Mouse (Mus musculus) hindbrain, embryonic 16.5 days (tissue): Measurements from ENCODE around the gene Gm609. TPM values are rescaled to one million over a fixed set of nuclear protein-coding genes. Genes with fewer than 3 reads are reported as not detected.

Experiments
- ATAC-seq: fragments of 200-750 bp; cut with Nextera tagmentation; 2 replicates; pipeline ENCODE4 v1.8.0; 2017; ENCODE audit warnings: moderate TSS enrichment, moderate library complexity
- H3K27ac ChIP-seq: fragments of 300-500 bp; sonication (generic); 2 replicates; pipeline ENCODE4 v1.5.1; 2014; ENCODE audit warnings: low read depth, mild to moderate bottlenecking, control low read depth, low read length, moderate library complexity
- H3K27me3 ChIP-seq: fragments of 300-500 bp; sonication (generic); replicated peaks from 2 replicates; pipeline ENCODE4 v1.6.1; 2014; ENCODE audit warnings: low read length; ENCODE audit not compliant: control insufficient read depth, insufficient read depth
- H3K36me3 ChIP-seq: fragments of 300-500 bp; sonication (generic); 2 replicates; pipeline ENCODE4 v1.6.1; 2014; ENCODE audit warnings: mild to moderate bottlenecking, low read length, moderate library complexity, mixed read lengths; ENCODE audit not compliant: control insufficient read depth, insufficient read depth
- H3K4me1 ChIP-seq: fragments of 300-500 bp; sonication (generic); 2 replicates; pipeline ENCODE4 v1.6.1; 2014; ENCODE audit warnings: low read depth, low read length; ENCODE audit not compliant: control insufficient read depth, insufficient read depth
- H3K4me2 ChIP-seq: fragments of 300-500 bp; sonication (generic); 2 replicates; pipeline ENCODE4 v1.6.1; 2014; ENCODE audit warnings: mild to moderate bottlenecking, low read length, control low read depth, moderate library complexity
- H3K4me3 ChIP-seq: fragments of 300-500 bp; sonication (generic); 2 replicates; pipeline ENCODE4 v1.5.1; 2014; ENCODE audit warnings: mild to moderate bottlenecking, low read length, control low read depth, moderate library complexity
- H3K9ac ChIP-seq: fragments of 300-500 bp; sonication (generic); 2 replicates; pipeline ENCODE4 v1.6.1; 2014; ENCODE audit warnings: low read depth, mild to moderate bottlenecking, control low read depth, low read length, moderate library complexity
- H3K9me3 ChIP-seq: fragments of 300-500 bp; sonication (generic); 2 replicates; pipeline ENCODE4 v1.6.1; 2014; ENCODE audit warnings: mild to moderate bottlenecking, low read length, moderate library complexity; ENCODE audit not compliant: control insufficient read depth
- WGBS: fragments of 180-500 bp; shearing (Covaris S2); extraction: QIAGEN DNeasy Blood & Tissue Kit; methylation state at CpG from one replicate; pipeline ENCODE4 v1.1.7; 2014; 5-methylcytosine and 5-hydroxymethylcytosine counted together
- polyA plus RNA-seq: library from polyadenylated mRNA; unstranded; fragments of >200 nt; fragmentation: Nextera tagmentation; extraction: Ambion mirVana; gene quantifications from 2 replicates; pipeline ENCODE4 v1.2.1, GENCODE M21; 2015

Gm609 gene
- polyA plus RNA-seq, 1 experiment from 2014 or later, result not detected

DNA sequence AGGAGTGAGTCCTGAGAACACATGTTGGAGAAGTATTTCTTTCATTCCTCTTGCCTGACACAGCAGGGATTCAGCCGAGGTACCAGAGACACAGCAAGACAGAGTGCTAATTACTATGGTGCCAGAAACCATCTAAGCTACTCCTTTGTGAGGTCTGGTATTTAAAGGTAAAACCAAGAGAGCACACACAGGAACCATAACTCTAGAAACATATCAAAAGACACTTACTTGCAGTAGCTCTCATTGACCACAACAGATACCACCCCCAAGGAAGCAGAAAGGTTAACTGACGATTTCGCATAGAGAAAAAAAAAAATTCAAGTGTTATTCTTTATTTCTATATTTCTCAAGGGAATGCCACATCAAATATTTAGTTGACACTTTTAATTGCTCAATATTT, 111.0 kb downstream of the Gm609 start:
- Histone ChIP-seq H3K27ac (no peak overlapping the region), H3K4me1 (no peaks in the 10 kb centered on the region), H3K4me2 (no peak overlapping the region), H3K36me3 (peaks cover 19% of the 10 kb centered on the region), H3K27me3 (no peaks in the 10 kb centered on the region), H3K4me3 (no peak overlapping the region), H3K9ac (no peak overlapping the region), H3K9me3 (no peaks in the 10 kb centered on the region)
- no peak for ATAC-seq
- 89% methylated on average over 3 of the region's 3 CpGs for WGBS

DNA sequence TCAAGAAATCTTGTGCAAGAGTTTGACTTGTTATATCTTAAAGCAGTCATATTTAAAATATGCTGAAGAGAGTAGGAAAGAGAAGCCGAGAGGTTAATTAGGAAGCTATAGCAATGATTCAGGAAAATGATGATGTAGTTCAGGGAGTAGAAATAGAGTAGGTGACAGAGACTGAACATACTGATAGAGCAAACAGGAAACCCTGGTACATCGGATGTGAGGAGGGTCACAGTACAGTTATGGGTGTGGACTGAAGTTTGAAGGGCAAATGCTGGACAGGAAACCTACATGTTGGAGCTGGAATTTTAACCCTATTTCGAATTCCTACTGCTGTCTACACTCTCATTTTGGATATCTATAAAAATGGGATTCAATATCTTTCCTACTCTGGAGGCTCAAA, 113.8 kb downstream of the Gm609 start:
- no peaks in the 10 kb centered on the region for H3K4me1 ChIP-seq
- H3K4me3 ChIP-seq, result no peak overlapping the region
- ATAC-seq, result no peak
- H3K9ac ChIP-seq, result no peak overlapping the region
- no peak overlapping the region for H3K27ac ChIP-seq
- H3K36me3 ChIP-seq, result peaks cover 19% of the 10 kb centered on the region
- H3K9me3 ChIP-seq, result no peaks in the 10 kb centered on the region
- whole genome bisulfite sequencing, result 83% methylated on average over 3 of the region's 3 CpGs
- H3K27me3 ChIP-seq, result no peaks in the 10 kb centered on the region
- H3K4me2 ChIP-seq, result no peak overlapping the region

DNA sequence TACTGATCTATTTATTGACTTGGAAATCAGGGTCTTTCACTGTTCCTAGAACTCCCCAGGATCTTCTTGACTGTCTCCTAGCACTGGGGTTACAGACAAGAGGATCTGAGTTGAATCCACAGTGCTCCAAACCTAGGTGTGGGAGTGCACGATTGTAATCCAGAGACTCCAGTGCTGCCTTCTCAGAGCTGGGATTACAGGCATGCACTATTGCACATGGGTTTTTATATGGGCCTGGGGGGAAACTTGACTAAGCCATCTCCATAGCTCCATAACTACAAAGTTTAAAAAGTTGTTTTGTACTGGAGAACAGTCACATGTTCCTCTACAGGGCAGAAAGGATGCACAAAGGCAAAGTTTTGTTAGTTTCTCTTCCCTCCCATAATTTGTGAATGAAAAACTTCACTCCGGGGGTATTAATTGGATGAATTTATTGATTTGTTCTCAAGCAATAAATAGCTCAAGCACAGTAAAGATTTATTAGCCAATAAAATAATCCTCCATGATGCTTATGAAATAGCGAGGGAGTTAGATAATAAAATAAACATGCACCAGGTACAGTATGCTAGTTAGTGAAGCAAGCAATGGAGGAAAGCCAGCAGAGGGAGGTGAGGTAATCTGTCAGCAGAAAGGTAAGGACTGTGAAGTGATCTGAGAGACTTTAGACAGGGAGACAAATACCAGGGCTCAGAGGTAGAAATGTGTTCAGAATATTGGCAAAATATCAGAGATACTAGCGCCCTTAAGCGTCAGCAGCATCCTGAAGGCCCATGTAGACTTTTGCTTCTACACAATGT, 114.4 kb downstream of the Gm609 start:
- no peak for ATAC-seq
- H3K27ac ChIP-seq, result no peak overlapping the region
- no peaks in the 10 kb centered on the region for H3K4me1 ChIP-seq
- H3K4me3 ChIP-seq, result no peak overlapping the region
- H3K36me3 ChIP-seq, result peaks cover 19% of the 10 kb centered on the region
- H3K9me3 ChIP-seq, result no peaks in the 10 kb centered on the region
- no peaks in the 10 kb centered on the region for H3K27me3 ChIP-seq
- H3K4me2 ChIP-seq, result no peak overlapping the region
- H3K9ac ChIP-seq, result no peak overlapping the region
- WGBS, result 97% methylated on average over 5 of the region's 5 CpGs

DNA sequence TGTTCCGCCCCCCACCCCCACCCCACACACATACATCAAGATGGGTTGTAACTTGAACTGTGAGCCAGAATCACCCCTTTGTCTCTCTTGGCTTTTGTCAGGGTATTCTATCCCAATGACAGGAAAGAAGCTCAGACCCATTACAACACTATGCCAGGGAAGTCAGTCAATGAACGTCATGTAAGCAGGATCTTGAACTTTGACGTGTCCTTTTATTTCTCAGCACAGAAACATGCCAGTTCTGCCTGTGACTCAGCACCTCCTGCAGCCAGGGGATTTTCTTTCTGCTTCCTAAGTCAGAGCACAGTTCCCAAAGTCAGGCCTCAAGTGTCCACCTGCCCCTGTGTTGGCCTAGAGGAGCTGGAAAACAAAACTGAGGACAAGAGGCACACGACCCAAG, 115.4 kb downstream of the Gm609 start:
- 80% methylated on average over 4 of the region's 4 CpGs for WGBS
- no peak overlapping the region for H3K27ac ChIP-seq
- no peaks in the 10 kb centered on the region for H3K27me3 ChIP-seq
- no peaks in the 10 kb centered on the region for H3K4me1 ChIP-seq
- H3K9me3 ChIP-seq, result no peaks in the 10 kb centered on the region
- ATAC-seq, result no peak
- no peak overlapping the region for H3K4me2 ChIP-seq
- H3K36me3 ChIP-seq, result peaks cover 11% of the 10 kb centered on the region
- H3K4me3 ChIP-seq, result no peak overlapping the region
- H3K9ac ChIP-seq, result no peak overlapping the region

DNA sequence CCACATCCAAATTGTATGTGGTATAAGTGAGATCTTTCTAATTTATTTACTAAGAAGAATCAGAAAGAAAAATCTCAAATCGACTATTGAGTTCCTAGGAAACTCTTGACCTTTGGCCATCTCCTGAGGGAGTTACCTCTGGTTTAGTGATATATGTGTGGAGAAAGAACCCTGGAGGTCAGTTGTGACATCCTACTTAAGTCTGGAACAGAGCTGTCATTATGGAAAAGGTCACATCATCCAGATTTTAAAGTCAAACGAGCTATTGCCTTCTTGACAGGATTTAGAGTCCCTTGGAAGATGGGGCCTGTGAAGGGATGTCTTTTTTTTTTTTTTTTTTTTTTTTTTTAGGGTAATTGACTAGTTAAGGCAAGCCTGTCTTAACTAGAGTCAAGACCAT, 116.0 kb downstream of the Gm609 start:
- Histone ChIP-seq H3K36me3 (peaks cover 11% of the 10 kb centered on the region), H3K27me3 (no peaks in the 10 kb centered on the region), H3K4me1 (no peaks in the 10 kb centered on the region), H3K4me2 (no peak overlapping the region), H3K27ac (no peak overlapping the region), H3K9ac (no peak overlapping the region), H3K9me3 (no peaks in the 10 kb centered on the region), H3K4me3 (no peak overlapping the region)
- 72% methylated on average over 2 of the region's 2 CpGs for WGBS
- ATAC-seq, result no peak

DNA sequence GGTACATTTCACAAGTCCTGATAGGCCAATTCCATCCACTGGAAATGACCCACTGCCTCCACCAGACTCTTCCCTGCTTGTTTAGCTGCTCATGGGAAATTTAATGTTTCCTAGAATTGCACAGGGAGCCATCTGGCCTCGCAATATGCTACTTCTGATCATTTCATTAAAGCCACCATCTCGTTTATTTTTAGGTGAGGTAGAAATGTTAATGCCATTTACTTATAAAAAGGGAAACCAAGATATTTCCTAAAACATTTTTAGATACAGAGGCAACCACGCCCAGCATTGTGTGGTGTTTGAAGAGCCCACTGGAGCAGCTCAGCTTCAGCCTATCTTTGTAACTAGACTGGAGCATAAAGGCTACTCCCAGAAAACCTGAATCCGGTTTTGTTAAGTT, 116.5 kb downstream of the Gm609 start:
- Histone ChIP-seq H3K9me3 (no peaks in the 10 kb centered on the region), H3K36me3 (peaks cover 7% of the 10 kb centered on the region), H3K9ac (no peak overlapping the region), H3K4me2 (no peak overlapping the region), H3K27me3 (no peaks in the 10 kb centered on the region), H3K4me3 (no peak overlapping the region), H3K4me1 (no peaks in the 10 kb centered on the region), H3K27ac (no peak overlapping the region)
- no peak for ATAC-seq
- WGBS, result 79% methylated on average over 4 of the region's 4 CpGs

DNA sequence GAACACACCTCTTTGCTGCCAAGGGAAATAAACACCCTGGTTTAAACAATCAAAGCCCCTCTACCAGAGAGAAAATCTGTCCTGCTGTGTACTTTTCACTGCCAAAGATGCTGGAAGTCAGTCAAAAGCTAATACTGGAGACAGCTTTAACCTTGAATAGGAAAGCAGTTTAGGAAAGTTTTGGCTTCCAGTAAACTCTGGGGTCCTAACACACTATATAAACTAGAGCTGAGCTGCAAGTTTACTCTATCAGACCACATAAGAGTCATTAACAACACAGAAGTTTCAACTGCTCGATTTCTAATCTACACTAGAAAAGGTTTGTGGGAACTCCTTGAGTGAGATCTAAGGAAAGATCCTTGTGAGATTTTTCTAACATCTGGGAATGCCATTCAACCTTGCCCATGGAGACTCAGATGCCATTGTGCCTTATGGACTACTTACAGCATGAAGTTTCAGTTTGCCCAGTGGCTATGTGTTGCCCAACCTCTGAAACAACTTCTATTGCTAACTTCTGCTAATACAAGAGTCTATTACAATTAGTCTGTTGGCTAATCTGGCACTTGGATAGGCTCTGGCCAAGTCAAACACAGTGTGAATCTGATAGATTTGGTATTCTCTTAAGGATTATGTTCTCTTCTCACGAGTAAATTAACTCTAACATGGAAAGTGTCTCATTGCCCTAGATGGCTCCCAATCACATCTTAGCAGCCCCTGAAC, 117.1 kb downstream of the Gm609 start:
- WGBS, result 64% methylated on average over 2 of the region's 2 CpGs
- no peaks in the 10 kb centered on the region for H3K4me1 ChIP-seq
- no peak overlapping the region for H3K9ac ChIP-seq
- H3K4me3 ChIP-seq, result no peak overlapping the region
- no peaks in the 10 kb centered on the region for H3K27me3 ChIP-seq
- H3K27ac ChIP-seq, result no peak overlapping the region
- no peaks in the 10 kb centered on the region for H3K9me3 ChIP-seq
- H3K36me3 ChIP-seq, result peaks cover 3% of the 10 kb centered on the region
- ATAC-seq, result no peak
- H3K4me2 ChIP-seq, result no peak overlapping the region

DNA sequence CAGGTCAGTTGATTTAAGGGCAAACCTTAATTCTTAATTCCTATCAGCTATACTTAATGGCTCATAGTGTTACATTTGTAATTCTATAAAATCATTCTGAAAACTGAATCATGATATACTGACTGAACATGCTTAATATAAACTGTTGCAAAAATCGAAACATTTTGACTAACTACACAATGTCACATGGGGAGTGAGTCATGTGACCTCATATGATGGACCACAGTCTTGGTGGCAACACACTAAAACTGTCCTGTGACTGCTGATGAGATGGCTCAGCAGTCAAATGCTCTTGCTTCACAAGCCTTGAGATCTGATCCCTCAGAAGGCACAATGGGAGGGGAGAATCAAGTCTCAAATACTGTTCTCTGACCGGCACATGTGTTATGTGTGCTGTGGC, 118.7 kb downstream of the Gm609 start:
- Histone ChIP-seq H3K4me2 (no peak overlapping the region), H3K9me3 (no peaks in the 10 kb centered on the region), H3K9ac (no peak overlapping the region), H3K4me1 (no peaks in the 10 kb centered on the region), H3K4me3 (no peak overlapping the region), H3K27me3 (no peaks in the 10 kb centered on the region), H3K36me3 (no peaks in the 10 kb centered on the region), H3K27ac (no peak overlapping the region)
- 87% methylated on average over 2 of the region's 2 CpGs for WGBS
- ATAC-seq, result no peak

DNA sequence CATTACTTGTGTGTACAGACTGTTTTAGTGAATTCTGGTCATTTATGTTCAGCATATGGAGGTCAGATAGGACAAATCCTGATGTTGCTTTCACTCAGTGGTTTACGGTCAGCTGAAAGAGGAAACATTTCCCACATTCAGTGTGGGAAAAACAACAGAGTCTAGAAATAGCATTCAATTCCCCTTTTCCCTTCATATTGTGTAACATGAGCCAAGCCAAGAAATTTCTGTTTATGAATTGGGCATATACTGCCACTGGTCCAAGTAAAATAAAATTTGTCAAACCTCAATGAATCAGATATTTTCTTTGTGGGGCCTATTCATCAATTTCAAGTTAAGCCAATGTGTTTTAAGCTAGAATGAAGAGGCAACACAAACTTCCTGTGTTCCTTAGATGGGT, 121.7 kb downstream of the Gm609 start:
- H3K36me3 ChIP-seq, result no peaks in the 10 kb centered on the region
- H3K9me3 ChIP-seq, result no peaks in the 10 kb centered on the region
- ATAC-seq, result no peak
- no peak overlapping the region for H3K9ac ChIP-seq
- no peak overlapping the region for H3K4me3 ChIP-seq
- WGBS, result 81% methylated on average over 1 of the region's 1 CpGs
- H3K27ac ChIP-seq, result no peak overlapping the region
- no peaks in the 10 kb centered on the region for H3K4me1 ChIP-seq
- no peaks in the 10 kb centered on the region for H3K27me3 ChIP-seq
- H3K4me2 ChIP-seq, result no peak overlapping the region
